Mouse (Mus musculus): ENCODE data around the gene Pcare. TPM values are rescaled to one million over a fixed set of nuclear protein-coding genes. Genes with fewer than 3 reads are reported as not detected.
A peak's percentile ranks its signal among the peaks of the same experiment; 100 is the strongest.

The Pcare gene
- polyA plus RNA-seq (2012; rRNA removed) = 0.02 and 0.03 TPM in 2 replicates

GRCm38 (mm10) chr17:71752831-71753230 lies at the start of gene Pcare:
Gene Pcare (minus strand): TSS chr17:71752894.
- Histone ChIP-seq H3K4me1 (ENCODE audit: control insufficient read depth, insufficient read depth, low read length) (no peaks in the 10 kb centered on the region), H3K4me3 (replicated peaks; ENCODE audit: extremely low read depth, low read depth, low read length) (no peak within 1 kb of the TSS)
- WGBS = 78% methylated on average over 10 of the region's 10 CpGs
- no peak for DNase-seq
- no peak for TF ChIP-seq POLR2A (IDR thresholded peaks at IDR 0.05; ENCODE audit: borderline replicate concordance, extremely low read depth, low read depth, low read length)
- TF ChIP-seq CTCF (IDR thresholded peaks at IDR 0.05; ENCODE audit: insufficient read depth, low read length) = no peak

- no peak for DNase-seq
- 60% methylated on average over 15 of the region's 15 CpGs for WGBS
- Histone ChIP-seq H3K4me1 (ENCODE audit: control insufficient read depth, insufficient read depth, low read length) (no peaks in the 10 kb centered on the region), H3K4me3 (replicated peaks; ENCODE audit: extremely low read depth, low read depth, low read length) (no peak overlapping the region)
- TF ChIP-seq POLR2A (IDR thresholded peaks at IDR 0.05; ENCODE audit: borderline replicate concordance, extremely low read depth, low read depth, low read length) (no peak), CTCF (IDR thresholded peaks at IDR 0.05; ENCODE audit: insufficient read depth, low read length) (no peak)
These were observed 43.0 kb upstream of the Pcare start for GRCm38 (mm10) chr17:71795521-71796205.

DNA sequence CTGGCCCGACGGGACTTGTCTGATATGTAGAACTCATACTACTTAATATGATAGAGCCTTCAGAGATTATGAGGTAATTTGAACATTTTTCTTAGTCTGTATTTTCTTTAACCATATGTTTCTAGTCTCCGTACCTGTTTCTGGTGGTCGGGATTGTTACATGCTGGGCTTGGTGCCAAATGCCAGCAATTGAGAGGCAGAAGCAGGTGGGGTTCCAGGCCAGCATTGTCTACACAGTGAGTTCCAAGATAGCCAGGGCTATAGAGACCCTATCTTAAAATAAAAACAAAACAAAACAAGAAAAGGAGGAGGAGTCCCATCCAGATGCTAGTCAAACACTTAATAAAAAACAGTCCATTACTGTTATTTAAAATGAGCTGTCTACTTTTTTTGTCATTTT lies 38.9 kb upstream of the Pcare start:
- no peaks in the 10 kb centered on the region for H3K4me1 ChIP-seq (ENCODE audit: control insufficient read depth, insufficient read depth, low read length)
- DNase-seq = no peak
- 70% methylated on average over 4 of the region's 4 CpGs for WGBS
- no peak overlapping the region for H3K4me3 ChIP-seq (replicated peaks; ENCODE audit: extremely low read depth, low read depth, low read length)
- no peak for TF ChIP-seq POLR2A (IDR thresholded peaks at IDR 0.05; ENCODE audit: borderline replicate concordance, extremely low read depth, low read depth, low read length)
- no peak for TF ChIP-seq CTCF (IDR thresholded peaks at IDR 0.05; ENCODE audit: insufficient read depth, low read length)

- no peak overlapping the region for H3K4me3 ChIP-seq (replicated peaks; ENCODE audit: extremely low read depth, low read depth, low read length)
- no peak for DNase-seq
- H3K4me1 ChIP-seq (ENCODE audit: control insufficient read depth, insufficient read depth, low read length) = no peaks in the 10 kb centered on the region
- 86% methylated on average over 4 of the region's 4 CpGs for WGBS
- no peak for TF ChIP-seq POLR2A (IDR thresholded peaks at IDR 0.05; ENCODE audit: borderline replicate concordance, extremely low read depth, low read depth, low read length)
- TF ChIP-seq CTCF (IDR thresholded peaks at IDR 0.05; ENCODE audit: insufficient read depth, low read length) = no peak
These were observed 38.4 kb upstream of the Pcare start for GRCm38 (mm10) chr17:71791109-71791508.

DNA sequence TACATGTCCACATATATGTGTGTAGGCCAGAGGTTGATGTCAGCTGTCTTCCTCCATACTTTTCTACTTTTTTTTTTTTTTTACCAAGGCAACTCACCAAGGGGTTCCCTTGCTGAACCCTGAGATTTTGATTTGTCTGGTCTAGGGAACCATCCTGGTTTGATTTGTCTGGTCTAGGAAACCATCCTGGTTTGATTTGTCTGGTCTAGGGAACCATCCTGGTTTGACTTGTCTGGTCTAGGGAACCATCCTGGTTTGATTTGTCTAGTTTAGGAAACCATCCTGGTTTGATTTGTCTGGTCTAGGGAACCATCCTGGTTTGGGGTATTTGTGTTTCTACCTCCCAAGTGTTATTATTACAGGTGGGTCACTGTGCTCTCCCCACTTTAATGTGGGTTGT lies 33.8 kb upstream of the Pcare start:
- no peaks in the 10 kb centered on the region for H3K4me1 ChIP-seq (ENCODE audit: control insufficient read depth, insufficient read depth, low read length)
- no peak overlapping the region for H3K4me3 ChIP-seq (replicated peaks; ENCODE audit: extremely low read depth, low read depth, low read length)
- TF ChIP-seq CTCF (IDR thresholded peaks at IDR 0.05; ENCODE audit: insufficient read depth, low read length) (no peak), POLR2A (IDR thresholded peaks at IDR 0.05; ENCODE audit: borderline replicate concordance, extremely low read depth, low read depth, low read length) (no peak)
- no peak for DNase-seq

DNA sequence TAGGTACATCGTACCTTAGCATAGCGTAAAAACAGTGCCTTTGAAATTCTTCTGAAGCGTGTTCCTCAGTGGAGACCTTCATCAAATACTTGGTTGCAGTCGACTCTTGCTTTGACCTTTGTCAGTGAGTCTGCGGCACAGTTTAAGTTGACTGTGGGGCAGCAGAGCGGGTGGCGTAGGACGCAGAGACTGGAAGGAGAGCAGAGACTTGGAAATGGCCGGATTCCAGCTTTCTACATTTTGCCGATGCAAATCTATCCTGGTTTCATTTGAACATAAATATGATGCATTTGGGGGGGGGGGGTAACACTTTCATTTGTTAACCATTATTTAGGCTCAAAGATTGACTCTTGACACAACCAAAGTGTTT lies 30.7 kb upstream of the Pcare start:
- no peak for DNase-seq

GRCm38 (mm10) chr17:71782699-71783365 lies 30.1 kb upstream of the Pcare start:
- WGBS = 1% methylated on average over 59 of the region's 59 CpGs
- DNase-seq = peak; percentile 40
- Histone ChIP-seq H3K4me3 (replicated peaks; ENCODE audit: extremely low read depth, low read depth, low read length) (peak overlapping the region; percentile 69), H3K4me1 (ENCODE audit: control insufficient read depth, insufficient read depth, low read length) (no peaks in the 10 kb centered on the region)
- TF ChIP-seq CTCF (IDR thresholded peaks at IDR 0.05; ENCODE audit: insufficient read depth, low read length) (no peak), POLR2A (IDR thresholded peaks at IDR 0.05; ENCODE audit: borderline replicate concordance, extremely low read depth, low read depth, low read length) (no peak)

More for the DNA sequence above, 30.7 kb upstream of the Pcare start:
- TF ChIP-seq POLR2A (IDR thresholded peaks at IDR 0.05; ENCODE audit: borderline replicate concordance, extremely low read depth, low read depth, low read length) (no peak), CTCF (IDR thresholded peaks at IDR 0.05; ENCODE audit: insufficient read depth, low read length) (no peak)
- H3K4me3 ChIP-seq (replicated peaks; ENCODE audit: extremely low read depth, low read depth, low read length) = peak overlapping the region; percentile 69
- no peaks in the 10 kb centered on the region for H3K4me1 ChIP-seq (ENCODE audit: control insufficient read depth, insufficient read depth, low read length)
- 16% methylated on average over 10 of the region's 10 CpGs for WGBS

GRCm38 (mm10) chr17:71782242-71782698 lies 29.6 kb upstream of the Pcare start:
- H3K4me1 ChIP-seq (ENCODE audit: control insufficient read depth, insufficient read depth, low read length) = no peaks in the 10 kb centered on the region
- peak overlapping the region; percentile 61 for H3K4me3 ChIP-seq (replicated peaks; ENCODE audit: extremely low read depth, low read depth, low read length)
- peak; percentile 24 for DNase-seq
- 1% methylated on average over 29 of the region's 29 CpGs for WGBS
- TF ChIP-seq CTCF (IDR thresholded peaks at IDR 0.05; ENCODE audit: insufficient read depth, low read length) (no peak), POLR2A (IDR thresholded peaks at IDR 0.05; ENCODE audit: borderline replicate concordance, extremely low read depth, low read depth, low read length) (no peak)

DNA sequence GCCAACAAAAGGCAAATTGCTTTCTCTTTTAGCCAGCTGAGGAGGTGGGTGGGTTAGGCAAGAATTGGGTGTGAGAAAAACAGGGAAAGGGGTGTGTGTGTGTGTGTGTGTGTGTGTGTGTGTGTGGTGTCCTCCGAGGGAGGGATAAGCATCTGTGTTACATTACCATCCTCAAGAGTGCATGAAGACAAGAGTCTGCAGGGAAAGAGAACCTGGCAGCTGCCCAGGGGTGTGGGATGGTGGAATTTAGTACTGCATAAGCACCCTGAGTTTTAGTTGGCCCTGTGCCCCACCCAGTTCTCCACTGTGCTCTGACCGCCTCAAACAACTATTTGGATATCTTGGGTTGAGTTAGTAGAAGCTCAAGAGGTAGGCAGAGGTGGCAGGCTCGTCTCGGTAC lies 28.3 kb upstream of the Pcare start:
- WGBS = 61% methylated on average over 4 of the region's 4 CpGs
- TF ChIP-seq CTCF (IDR thresholded peaks at IDR 0.05; ENCODE audit: insufficient read depth, low read length) (no peak), POLR2A (IDR thresholded peaks at IDR 0.05; ENCODE audit: borderline replicate concordance, extremely low read depth, low read depth, low read length) (peak; percentile 33; the same call in 1 of the 2 replicates)

GRCm38 (mm10) chr17:71780490-71780889 lies 27.8 kb upstream of the Pcare start:
- WGBS = 61% methylated on average over 2 of the region's 2 CpGs
- Histone ChIP-seq H3K4me3 (replicated peaks; ENCODE audit: extremely low read depth, low read depth, low read length) (no peak overlapping the region), H3K4me1 (ENCODE audit: control insufficient read depth, insufficient read depth, low read length) (no peaks in the 10 kb centered on the region)
- TF ChIP-seq CTCF (IDR thresholded peaks at IDR 0.05; ENCODE audit: insufficient read depth, low read length) = no peak
- TF ChIP-seq POLR2A (IDR thresholded peaks at IDR 0.05; ENCODE audit: borderline replicate concordance, extremely low read depth, low read depth, low read length) = no peak
- no peak for DNase-seq

More for the DNA sequence above, 28.3 kb upstream of the Pcare start:
- DNase-seq = peak; percentile 64
- Histone ChIP-seq H3K4me1 (ENCODE audit: control insufficient read depth, insufficient read depth, low read length) (no peaks in the 10 kb centered on the region), H3K4me3 (replicated peaks; ENCODE audit: extremely low read depth, low read depth, low read length) (peak overlapping the region; percentile 43)
